Mouse (Mus musculus) limb, embryonic 12.5 days (tissue): ENCODE measurements around the gene Ptpn6. TPM values are rescaled to one million over a fixed set of nuclear protein-coding genes. Genes with fewer than 3 reads are reported as not detected.

ENCODE experiments used
- ATAC-seq: fragments of 200-750 bp; cut with Nextera tagmentation; 2 replicates; pipeline ENCODE4 v1.8.0; 2017; ENCODE audit warnings: low read depth, moderate TSS enrichment; ENCODE audit not compliant: insufficient number of reproducible peaks, insufficient read depth, low FRiP score, low TSS enrichment
- H3K27ac ChIP-seq: fragments of 300-500 bp; sonication (generic); 2 replicates; pipeline ENCODE4 v1.5.1; 2016; ENCODE audit warnings: mild to moderate bottlenecking, moderate library complexity
- H3K27me3 ChIP-seq: fragments of 300-500 bp; sonication (generic); 2 replicates; pipeline ENCODE4 v1.6.1; 2016; ENCODE audit warnings: mild to moderate bottlenecking, moderate library complexity
- H3K36me3 ChIP-seq: fragments of 300-500 bp; sonication (generic); 2 replicates; pipeline ENCODE4 v1.6.1; 2016; ENCODE audit warnings: mild to moderate bottlenecking, moderate library complexity
- H3K4me1 ChIP-seq: fragments of 300-500 bp; sonication (generic); replicated peaks from 2 replicates; pipeline ENCODE4 v1.6.1; 2016
- H3K4me2 ChIP-seq: fragments of 300-500 bp; sonication (generic); 2 replicates; pipeline ENCODE4 v1.6.1; 2016; ENCODE audit warnings: mild to moderate bottlenecking, moderate library complexity
- H3K4me3 ChIP-seq: fragments of 300-500 bp; sonication (generic); replicated peaks from 2 replicates; pipeline ENCODE4 v1.5.1; 2016; ENCODE audit warnings: mild to moderate bottlenecking
- H3K9ac ChIP-seq: fragments of 300-500 bp; sonication (generic); replicated peaks from 2 replicates; pipeline ENCODE4 v1.6.1; 2016; ENCODE audit warnings: mild to moderate bottlenecking, moderate library complexity
- H3K9me3 ChIP-seq: fragments of 300-500 bp; sonication (generic); 2 replicates; pipeline ENCODE4 v1.6.1; 2016; ENCODE audit warnings: mild to moderate bottlenecking, moderate library complexity
- WGBS: fragments of 180-500 bp; shearing (Covaris S2); methylation state at CpG from one replicate; pipeline ENCODE4 v1.1.7; 2016; 5-methylcytosine and 5-hydroxymethylcytosine counted together
- polyA plus RNA-seq: library from polyadenylated mRNA; unstranded; fragments of >200 nt; fragmentation: Nextera tagmentation; extraction: Ambion mirVana; gene quantifications from 2 replicates; pipeline ENCODE4 v1.2.1, GENCODE M21; 2016

Gene Ptpn6
- polyA plus RNA-seq, 1 experiment from 2014 or later = 6.0 TPM

- Histone ChIP-seq H3K4me3 (no peak overlapping the region), H3K4me2 (no peak overlapping the region), H3K9ac (no peak overlapping the region), H3K36me3 (no peaks in the 10 kb centered on the region), H3K9me3 (no peaks in the 10 kb centered on the region), H3K27ac (no peak overlapping the region), H3K27me3 (no peaks in the 10 kb centered on the region), H3K4me1 (no peaks in the 10 kb centered on the region)
- no peak for ATAC-seq
- WGBS = 72% methylated on average over 8 of the region's 8 CpGs
Observed at GRCm38 (mm10) chr6:124723541-124723940, 15.0 kb downstream of the Ptpn6 start.

GRCm38 (mm10) chr6:124722876-124723473 lies 15.5 kb downstream of the Ptpn6 start:
- H3K4me3 ChIP-seq = no peak overlapping the region
- H3K4me2 ChIP-seq = no peak overlapping the region
- H3K9ac ChIP-seq = no peak overlapping the region
- H3K36me3 ChIP-seq = no peaks in the 10 kb centered on the region
- H3K27ac ChIP-seq = no peak overlapping the region
- 88% methylated on average over 6 of the region's 6 CpGs for WGBS
- ATAC-seq = no peak
- no peaks in the 10 kb centered on the region for H3K27me3 ChIP-seq
- no peaks in the 10 kb centered on the region for H3K4me1 ChIP-seq
- no peaks in the 10 kb centered on the region for H3K9me3 ChIP-seq

- Histone ChIP-seq H3K4me1 (no peaks in the 10 kb centered on the region), H3K9ac (peak overlapping the region; percentile 27; the same call in 1 of the 2 replicates), H3K9me3 (no peaks in the 10 kb centered on the region), H3K27me3 (no peaks in the 10 kb centered on the region), H3K4me2 (no peak overlapping the region), H3K27ac (no peak overlapping the region), H3K36me3 (peaks cover 19% of the 10 kb centered on the region), H3K4me3 (no peak overlapping the region)
- no peak for ATAC-seq
- 78% methylated on average over 11 of the region's 11 CpGs for WGBS
Observed at GRCm38 (mm10) chr6:124720904-124721303, 17.6 kb downstream of the Ptpn6 start.

GRCm38 (mm10) chr6:124719354-124719978 lies 19.0 kb downstream of the Ptpn6 start:
- Histone ChIP-seq H3K27me3 (no peaks in the 10 kb centered on the region), H3K4me2 (no peak overlapping the region; the same call in 1 of the 2 replicates), H3K4me3 (peak overlapping the region; percentile 19; the same call in 1 of the 2 replicates), H3K4me1 (no peaks in the 10 kb centered on the region), H3K9me3 (no peaks in the 10 kb centered on the region), H3K36me3 (peaks cover 34% of the 10 kb centered on the region), H3K9ac (0 out of 2 replicates have a peak overlapping the region, but pooled peaks have one; percentile 40), H3K27ac (0 out of 2 replicates have a peak overlapping the region, but pooled peaks have one; percentile 12)
- WGBS = 64% methylated on average over 7 of the region's 7 CpGs
- ATAC-seq = no peak

- H3K36me3 ChIP-seq = peaks cover 41% of the 10 kb centered on the region
- H3K27me3 ChIP-seq = no peaks in the 10 kb centered on the region
- H3K27ac ChIP-seq = 0 out of 2 replicates have a peak overlapping the region, but pooled peaks have one; percentile 12
- H3K4me1 ChIP-seq = peaks cover 5% of the 10 kb centered on the region
- H3K4me3 ChIP-seq = peak overlapping the region; percentile 19
- 62% methylated on average over 15 of the region's 16 CpGs for WGBS
- 0 out of 2 replicates have a peak overlapping the region, but pooled peaks have one; percentile 40 for H3K9ac ChIP-seq
- no peak for ATAC-seq
- H3K4me2 ChIP-seq = no peak overlapping the region
- H3K9me3 ChIP-seq = no peaks in the 10 kb centered on the region
Observed at GRCm38 (mm10) chr6:124718703-124719102, 19.8 kb downstream of the Ptpn6 start.

- Histone ChIP-seq H3K9me3 (no peaks in the 10 kb centered on the region), H3K9ac (no peak overlapping the region), H3K36me3 (peaks cover 45% of the 10 kb centered on the region), H3K27me3 (no peaks in the 10 kb centered on the region), H3K4me3 (peak overlapping the region; percentile 19), H3K4me1 (peaks cover 12% of the 10 kb centered on the region), H3K4me2 (peak overlapping the region; percentile 20; the same call in 1 of the 2 replicates), H3K27ac (no peak overlapping the region)
- WGBS = 78% methylated on average over 13 of the region's 13 CpGs
- no peak for ATAC-seq
Observed at GRCm38 (mm10) chr6:124717968-124718367, 20.5 kb downstream of the Ptpn6 start.

GRCm38 (mm10) chr6:124716864-124717490 lies 21.5 kb downstream of the Ptpn6 start:
- Histone ChIP-seq H3K27me3 (no peaks in the 10 kb centered on the region), H3K36me3 (peaks cover 45% of the 10 kb centered on the region), H3K9ac (no peak overlapping the region), H3K4me2 (no peak overlapping the region), H3K9me3 (no peaks in the 10 kb centered on the region), H3K4me1 (peaks cover 15% of the 10 kb centered on the region), H3K4me3 (no peak overlapping the region), H3K27ac (no peak overlapping the region)
- ATAC-seq = no peak
- 72% methylated on average over 20 of the region's 20 CpGs for WGBS

- H3K4me1 ChIP-seq = peaks cover 32% of the 10 kb centered on the region
- WGBS = 14% methylated on average over 11 of the region's 11 CpGs
- peak overlapping the region; percentile 85; the same call in 1 of the 2 replicates for H3K27ac ChIP-seq
- H3K27me3 ChIP-seq = no peaks in the 10 kb centered on the region
- H3K9me3 ChIP-seq = no peaks in the 10 kb centered on the region
- peak overlapping the region; percentile 92 for H3K9ac ChIP-seq
- H3K36me3 ChIP-seq = peaks cover 61% of the 10 kb centered on the region
- no peak for ATAC-seq
- H3K4me2 ChIP-seq = peak overlapping the region; percentile 96
- H3K4me3 ChIP-seq = peak overlapping the region; percentile 95
Observed at GRCm38 (mm10) chr6:124712918-124713317, 25.6 kb downstream of the Ptpn6 start.

- Histone ChIP-seq H3K36me3 (peaks cover 61% of the 10 kb centered on the region), H3K9me3 (no peaks in the 10 kb centered on the region), H3K27ac (peak within 1 kb of the TSS; percentile 90), H3K4me3 (peak within 1 kb of the TSS; percentile 95), H3K4me1 (peaks cover 32% of the 10 kb centered on the region), H3K4me2 (peak within 1 kb of the TSS; percentile 96), H3K27me3 (no peaks in the 10 kb centered on the region), H3K9ac (peak within 1 kb of the TSS; percentile 92)
- peak; percentile 96 for ATAC-seq
- under 1% methylated on average over 76 of the region's 76 CpGs for WGBS
Observed at GRCm38 (mm10) chr6:124711824-124712782, 26.4 kb downstream of the Ptpn6 start, which contains the start of the genes Emg1 and Phb2. Gene Emg1, minus strand, starts transcription at chr6:124712178. Gene Phb2, plus strand, starts transcription at chr6:124712336.

- Histone ChIP-seq H3K4me1 (peaks cover 25% of the 10 kb centered on the region), H3K4me2 (no peak overlapping the region), H3K9ac (no peak overlapping the region; the same call in 1 of the 2 replicates), H3K27me3 (no peaks in the 10 kb centered on the region), H3K27ac (no peak overlapping the region), H3K4me3 (no peak overlapping the region), H3K36me3 (peaks cover 58% of the 10 kb centered on the region), H3K9me3 (no peaks in the 10 kb centered on the region)
- ATAC-seq = no peak
- 94% methylated on average over 10 of the region's 10 CpGs for WGBS
Observed at GRCm38 (mm10) chr6:124708289-124708889, 30.1 kb downstream of the Ptpn6 start.
